Mouse (Mus musculus) adrenal gland, adult 8-10 months (tissue): Measurements from ENCODE around the gene Elf2. TPM values are rescaled to one million over a fixed set of nuclear protein-coding genes. Genes with fewer than 3 reads are reported as not detected.
"Not testable (repeated sequence)": the region's sequence is repeated elsewhere in the genome, so short reads cannot be mapped to it uniquely, and the experiment has no call there.

Experiments
- DNase-seq: peaks from one replicate; pipeline ENCODE4 v3.0.0; 2022
- total RNA-seq, 4 experiments: library from RNA; stranded (reverse); gene quantifications; 2 replicates each; pipeline ENCODE4 v1.2.4; 2022

Gene Elf2
- total RNA-seq, 4 experiments from 2014 or later: 57.5 to 93.6 (median 80.2) TPM

DNA sequence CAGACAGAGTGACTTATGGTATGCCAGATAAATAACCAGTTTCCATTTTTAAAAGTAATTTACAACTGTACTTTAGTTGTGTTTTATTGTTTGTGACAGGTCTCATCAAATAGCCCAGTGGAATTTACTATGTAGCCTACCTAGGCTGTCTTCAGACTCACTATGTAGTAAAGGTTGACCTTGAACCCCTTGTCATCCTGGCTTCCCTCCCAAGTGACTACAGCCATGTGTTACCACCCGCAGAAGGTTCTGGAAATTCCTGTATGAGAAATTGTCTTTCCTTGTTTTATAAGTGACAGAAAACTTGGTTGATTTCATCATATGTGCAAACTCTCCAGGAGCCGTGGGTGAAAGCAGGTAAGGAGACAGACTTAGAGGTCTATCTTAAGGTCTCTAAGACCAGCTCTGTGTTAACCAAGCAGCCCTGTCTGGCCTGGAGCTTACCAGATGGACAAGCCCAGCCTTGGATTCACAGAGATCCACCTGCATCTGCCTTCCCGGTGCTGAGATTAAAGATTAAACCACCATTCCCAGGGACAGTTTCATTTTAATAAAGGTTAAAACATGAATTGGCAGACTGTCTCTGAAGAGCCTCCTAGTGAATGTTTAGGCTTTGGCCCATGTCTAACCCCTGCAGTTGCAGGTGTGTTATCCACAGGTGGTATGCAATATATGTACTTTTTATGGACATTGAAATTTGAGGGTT, 108.1 kb downstream of the Elf2 start:
- DNase-seq: no peak

GRCm38 (mm10) chr3:51231499-51231898, 109.0 kb downstream of the Elf2 start:
- DNase-seq: no peak

- no peak for DNase-seq
These were observed 109.6 kb downstream of the Elf2 start for GRCm38 (mm10) chr3:51230886-51231285.

GRCm38 (mm10) chr3:51230146-51230835, 110.2 kb downstream of the Elf2 start:
- no peak for DNase-seq

DNA sequence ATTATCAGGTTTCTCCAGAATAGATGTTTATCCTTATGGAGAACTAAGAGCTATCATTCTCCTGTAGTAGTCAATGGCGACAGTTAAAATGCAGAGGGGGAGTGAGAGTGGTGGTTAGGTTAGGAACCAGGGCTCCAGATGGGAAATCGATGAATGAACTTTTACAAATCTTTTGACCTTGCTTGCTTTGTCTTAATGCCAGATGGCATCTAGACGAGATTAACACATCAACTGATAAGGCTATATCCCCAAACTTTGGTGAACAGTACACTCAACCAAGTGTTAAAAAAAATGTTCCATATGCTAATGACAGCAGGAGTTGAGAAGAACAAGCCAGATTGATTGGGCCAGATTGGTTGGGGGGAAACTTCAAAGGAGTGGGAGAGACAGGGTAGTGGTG, 111.2 kb downstream of the Elf2 start:
- DNase-seq: no peak

DNA sequence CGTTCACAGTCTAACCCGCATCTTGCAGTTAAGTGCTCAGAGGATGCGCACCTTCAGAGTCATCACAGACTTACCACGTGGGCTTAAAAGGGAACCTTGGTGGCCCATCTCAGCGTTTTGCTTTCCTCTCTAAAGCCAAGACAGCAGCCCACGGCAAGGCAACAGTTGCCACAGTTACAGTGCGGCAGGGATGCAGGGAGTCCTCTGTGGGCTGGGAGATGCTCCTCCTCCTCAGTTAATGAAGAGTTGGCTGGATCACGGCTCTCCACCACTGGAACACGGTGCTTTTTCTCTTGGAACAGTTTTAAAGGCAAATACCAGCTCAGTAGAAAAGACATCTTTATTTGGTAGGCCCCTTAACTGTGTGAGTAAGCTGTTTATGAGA, 111.7 kb downstream of the Elf2 start:
- DNase-seq: no peak

DNA sequence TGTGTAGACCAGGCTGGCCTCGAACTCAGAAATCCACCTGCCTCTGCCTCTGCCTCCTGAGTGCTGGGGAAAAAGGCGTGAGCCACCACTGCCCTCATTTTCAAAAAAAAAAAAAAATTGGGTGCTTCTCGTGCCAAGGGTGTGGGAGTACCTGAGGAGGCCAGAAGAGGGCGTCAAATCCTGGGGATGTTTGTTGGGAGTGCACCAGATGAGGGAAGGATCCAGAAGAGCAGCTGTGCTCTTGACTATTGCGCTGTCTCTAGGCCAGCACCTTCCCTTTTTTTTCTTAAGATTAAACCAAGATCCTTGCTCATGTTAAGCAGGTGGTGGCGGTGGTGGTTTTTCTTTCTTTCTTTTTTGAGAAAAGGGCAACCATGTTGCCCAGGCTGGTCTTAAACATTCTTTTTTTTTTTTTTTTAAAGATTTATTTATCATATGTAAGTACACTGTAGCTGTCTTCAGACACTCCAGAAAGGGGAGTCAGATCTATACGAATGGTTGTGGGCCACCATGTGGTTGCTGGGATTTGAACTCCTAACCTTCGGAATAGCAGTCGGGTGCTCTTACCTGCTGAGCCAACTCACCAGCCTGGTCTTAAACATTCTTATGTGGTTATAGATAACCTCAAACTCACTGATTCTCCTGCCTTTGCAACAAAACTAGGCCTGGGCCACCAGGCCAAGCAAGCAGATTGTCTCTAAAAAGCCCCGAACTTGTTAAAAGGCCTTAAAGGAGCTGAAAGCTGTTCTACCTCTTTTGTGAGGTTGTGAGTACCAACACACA, 112.2 kb downstream of the Elf2 start:
- no peak for DNase-seq

GRCm38 (mm10) chr3:51226601-51227000, 113.9 kb downstream of the Elf2 start:
- DNase-seq: no peak

GRCm38 (mm10) chr3:51225979-51226378, 114.5 kb downstream of the Elf2 start:
- DNase-seq: no peak

DNA sequence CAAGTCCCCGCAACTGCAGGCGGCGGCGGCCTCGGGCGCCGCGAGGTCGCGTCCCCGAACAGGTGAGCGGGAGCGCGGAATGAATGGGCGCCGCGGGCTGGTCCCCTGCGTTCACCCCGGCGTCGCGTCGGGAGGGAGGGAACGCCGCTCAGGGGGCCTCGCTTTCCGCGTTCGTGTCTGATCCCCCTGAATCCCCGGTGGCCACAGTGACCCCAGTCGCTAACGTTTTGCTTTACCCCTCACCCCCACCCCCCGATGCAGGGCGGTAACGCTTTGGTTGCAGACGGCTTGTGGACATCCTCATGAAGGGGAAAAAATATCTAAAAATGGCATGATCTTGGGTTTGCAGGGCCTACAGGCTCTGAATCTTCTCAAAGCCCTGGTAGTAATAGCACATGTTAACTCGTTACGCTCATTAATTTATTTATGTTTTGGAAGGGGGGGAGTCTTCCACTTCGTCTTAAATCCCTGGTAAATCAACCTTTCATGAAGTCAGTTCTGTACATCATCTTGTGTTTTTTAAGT, 115.2 kb downstream of the Elf2 start:
- no peak for DNase-seq

DNA sequence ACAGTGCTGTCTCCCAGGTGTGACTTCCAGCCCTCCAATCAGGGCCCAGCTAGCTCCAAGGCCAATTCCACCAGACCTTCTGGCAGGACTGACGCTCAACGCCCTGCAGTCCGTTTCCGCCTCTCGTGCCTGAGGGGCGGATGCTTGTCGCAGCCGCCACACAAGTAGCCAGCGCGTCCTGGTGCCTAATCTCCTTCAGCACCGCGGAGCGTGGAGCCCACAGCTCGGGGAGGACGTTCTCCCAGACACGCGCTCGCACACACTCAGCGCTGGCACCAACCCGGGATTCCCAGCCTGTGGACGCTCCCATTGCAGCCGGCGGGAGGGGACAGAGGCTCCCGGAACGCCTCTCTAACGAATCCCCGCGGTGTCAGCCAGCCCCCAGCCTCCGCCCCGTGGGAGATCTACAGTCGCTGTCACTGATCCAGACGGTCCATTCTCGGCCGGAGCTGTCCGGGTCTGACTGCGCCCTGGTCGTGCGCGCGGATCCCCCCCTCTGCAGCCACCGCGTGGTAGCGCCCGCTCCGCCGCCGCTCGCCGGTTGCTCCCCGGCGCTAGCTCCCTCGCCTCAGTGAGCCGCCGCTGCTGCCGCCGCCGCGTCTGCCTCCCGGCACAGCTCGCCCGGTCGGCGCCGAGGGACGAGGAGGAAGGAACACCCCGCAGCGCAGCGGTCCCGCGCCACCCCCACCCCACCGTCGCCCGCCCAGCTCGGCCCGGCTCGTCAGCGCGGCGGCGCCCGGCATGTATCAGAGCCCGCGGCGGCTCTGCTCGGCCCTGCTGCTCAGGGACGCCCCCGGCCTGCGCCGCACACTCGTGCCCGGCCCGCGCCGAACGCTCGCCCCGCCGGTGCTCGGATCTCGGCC, 115.9 kb downstream of the Elf2 start, which contains the start of gene Noct:
Noct (plus strand) TSS at position 85 of the 863 bp plus-strand sequence.
- peak; percentile 81 for DNase-seq

GRCm38 (mm10) chr3:51223556-51223955, 116.9 kb downstream of the Elf2 start:
- DNase-seq: no peak

DNA sequence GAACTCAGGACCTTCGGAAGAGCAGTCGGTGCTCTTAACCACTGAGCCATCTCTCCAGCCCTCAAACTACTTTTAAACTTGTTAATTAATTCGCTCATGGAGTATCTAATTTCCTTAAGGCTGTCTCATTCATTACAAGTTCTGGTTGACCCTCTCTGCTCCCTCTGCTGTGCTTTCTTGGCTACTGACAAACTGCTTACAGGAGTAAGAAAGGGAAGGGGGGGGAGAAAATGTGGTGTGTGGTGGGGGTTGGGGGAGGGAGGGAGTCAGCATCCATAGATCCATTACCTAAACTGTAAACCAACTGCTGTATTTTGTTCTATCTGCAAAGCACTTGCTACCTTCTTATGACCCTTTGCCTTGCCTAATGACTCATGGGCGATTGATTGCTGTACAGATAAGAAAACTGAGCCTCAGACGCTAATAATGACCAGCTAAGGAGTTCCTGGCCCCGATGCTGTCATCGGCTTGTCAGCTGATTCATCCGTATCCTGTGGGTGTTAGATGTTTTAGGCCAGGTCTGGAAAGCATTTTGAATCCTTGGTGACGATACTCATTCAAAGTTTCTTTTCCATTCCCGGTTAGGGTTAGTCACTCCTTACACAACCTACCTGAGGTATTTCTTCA, 117.5 kb downstream of the Elf2 start:
- no peak for DNase-seq

- no peak for DNase-seq
These were observed 118.2 kb downstream of the Elf2 start for GRCm38 (mm10) chr3:51222302-51222701.

GRCm38 (mm10) chr3:51221847-51222246, 118.6 kb downstream of the Elf2 start:
- no peak for DNase-seq

GRCm38 (mm10) chr3:51220846-51221245, 119.6 kb downstream of the Elf2 start:
- no peak for DNase-seq

DNA sequence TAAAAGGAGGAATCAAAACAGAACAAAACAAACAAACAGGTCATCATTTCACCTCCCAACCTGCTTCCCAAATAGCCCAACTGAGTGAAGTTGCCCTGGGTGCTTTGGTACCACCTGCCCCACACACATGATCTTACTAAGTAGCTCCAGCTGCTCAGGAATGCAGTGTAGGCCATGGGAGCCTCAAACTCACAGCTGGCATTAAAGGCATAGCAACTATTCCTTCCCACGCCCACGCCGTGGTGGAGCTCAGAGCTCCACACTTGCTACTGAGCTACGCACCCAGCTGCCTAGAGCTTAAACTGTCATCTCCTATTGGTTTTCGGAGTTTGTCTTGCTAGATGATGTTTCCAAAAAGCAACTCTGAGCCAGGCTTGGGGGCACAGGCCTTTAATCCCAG, 121.2 kb downstream of the Elf2 start:
- DNase-seq: no peak

DNA sequence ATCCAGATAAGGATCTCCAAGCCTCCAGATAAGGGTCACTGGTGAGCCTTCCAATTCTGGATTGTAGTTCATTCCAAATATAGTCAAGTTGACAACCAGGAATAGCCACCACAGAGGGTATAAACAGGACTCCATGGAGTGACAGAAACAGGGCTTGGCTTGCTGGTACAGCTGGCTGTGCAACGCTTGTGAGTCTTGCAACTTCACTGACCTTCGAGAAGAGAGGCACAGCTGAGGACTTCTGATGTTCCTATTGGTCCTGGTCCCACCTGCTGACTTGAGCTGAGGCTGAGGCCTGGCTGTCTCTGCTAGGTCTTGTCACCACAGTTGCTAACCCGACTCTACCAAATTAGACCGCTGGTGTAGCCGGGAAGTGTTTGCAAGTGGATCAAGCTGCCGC, 122.1 kb downstream of the Elf2 start:
- not testable (repeated sequence) for DNase-seq

GRCm38 (mm10) chr3:51216351-51216750, 124.1 kb downstream of the Elf2 start:
- not testable (repeated sequence) for DNase-seq

DNA sequence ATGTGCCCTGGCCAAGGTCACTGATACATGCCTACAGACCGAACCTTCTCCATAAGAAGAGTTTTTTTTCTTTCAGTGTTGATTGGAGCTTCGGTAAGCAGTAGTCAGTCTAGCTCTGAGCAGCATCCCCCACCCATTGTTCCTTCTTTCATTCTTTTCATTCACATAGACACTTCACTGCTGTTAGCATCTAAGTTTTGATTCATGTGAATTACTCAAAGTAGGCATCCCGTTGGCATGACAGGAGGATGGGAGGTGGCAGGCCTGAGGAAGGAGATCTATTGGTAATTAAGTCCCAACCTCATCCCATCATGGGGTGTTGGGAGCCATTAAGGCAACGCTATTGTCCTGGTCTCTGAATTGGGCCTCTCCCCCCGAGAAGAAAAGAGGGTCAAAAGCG, 124.8 kb downstream of the Elf2 start:
- DNase-seq: no peak

DNA sequence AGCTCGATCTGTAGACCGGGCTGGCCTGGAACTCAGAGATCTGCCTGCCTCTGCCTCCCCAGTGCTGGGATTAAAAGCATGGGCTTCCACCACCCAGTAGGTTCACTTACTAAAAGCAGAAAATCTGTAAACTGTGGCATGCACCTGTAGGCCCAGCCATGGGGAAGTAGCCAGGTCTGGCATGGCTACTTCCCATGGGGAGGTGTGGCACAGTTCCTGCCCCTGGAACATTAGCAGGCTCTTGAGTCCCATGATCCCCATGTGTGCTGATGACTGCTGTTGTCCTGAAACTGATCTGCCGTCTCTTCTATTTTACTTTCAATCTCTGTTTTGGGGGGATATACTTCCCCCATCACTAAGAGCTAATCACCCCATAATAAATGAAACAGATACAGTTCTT, 127.4 kb downstream of the Elf2 start:
- DNase-seq: no peak

DNA sequence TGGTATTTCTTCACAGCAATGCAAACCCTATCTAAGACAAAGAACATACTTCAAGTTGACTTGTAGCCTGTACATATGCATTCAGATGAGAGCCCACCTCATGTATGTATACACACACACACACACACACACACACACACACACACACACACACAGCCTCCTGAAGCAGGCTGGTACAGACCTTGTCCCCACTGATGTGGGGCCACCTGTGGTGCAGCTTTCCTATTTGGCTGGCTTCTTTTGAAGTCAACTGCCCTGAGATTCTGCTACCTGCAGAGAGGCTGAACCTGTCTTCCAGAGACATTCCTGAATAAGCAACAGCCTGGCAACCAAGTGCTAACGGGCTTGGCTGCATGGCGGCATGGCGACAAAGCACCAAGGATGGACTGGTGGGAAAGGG, 130.0 kb downstream of the Elf2 start:
- no peak for DNase-seq
